Mouse (Mus musculus) megakaryocyte, embryonic 14.5 days (primary cell): ENCODE results near the gene Ccnb1.

Source experiments
- FLI1 ChIP-seq: IDR thresholded peaks from 2 replicates; pipeline ENCODE4 v1.6.1; 2012; ENCODE audit warnings: low read length, inconsistent platforms, mixed read lengths
- GATA1 ChIP-seq: IDR thresholded peaks from 3 replicates; pipeline ENCODE4 v1.6.1; 2012; ENCODE audit warnings: mixed read lengths, low read length, inconsistent platforms, borderline replicate concordance

GRCm38 (mm10) chr13:100753011-100753410, 33.4 kb downstream of the Ccnb1 start:
- TF ChIP-seq GATA1 (no peak), FLI1 (no peak)
